Mouse (Mus musculus): ENCODE measurements around the gene Mageb18. TPM values are rescaled to one million over a fixed set of nuclear protein-coding genes. Genes with fewer than 3 reads are reported as not detected.
"Not testable (repeated sequence)": the region's sequence is repeated elsewhere in the genome, so short reads cannot be mapped to it uniquely, and the experiment has no call there.

Gene Mageb18
- not detected in 2 replicates for polyA plus RNA-seq (2016; fragmentation: Nextera tagmentation; extraction: Ambion mirVana)

GRCm38 (mm10) chrX:92599472-92599871, at the start of gene Mageb18:
Mageb18 (minus strand) TSS chrX:92599572.
- H3K9ac ChIP-seq, result no peak within 1 kb of the TSS
- H3K27ac ChIP-seq (ENCODE audit: poor library complexity, severe bottlenecking), result no peak within 1 kb of the TSS
- no peak within 1 kb of the TSS for H3K4me3 ChIP-seq
- H3K4me2 ChIP-seq, result no peak within 1 kb of the TSS
- WGBS, result 42% methylated on average over 1 of the region's 1 CpGs
- ATAC-seq (ENCODE audit: insufficient number of reproducible peaks, low FRiP score), result no peak
- H3K27me3 ChIP-seq (replicated peaks), result no peaks in the 10 kb centered on the region
- H3K36me3 ChIP-seq, result no peaks in the 10 kb centered on the region
- no peaks in the 10 kb centered on the region for H3K4me1 ChIP-seq (replicated peaks)
- no peaks in the 10 kb centered on the region for H3K9me3 ChIP-seq (replicated peaks)

- no peak for ATAC-seq (ENCODE audit: insufficient number of reproducible peaks, low FRiP score)
- Histone ChIP-seq H3K9me3 (replicated peaks) (0 out of 2 replicates have a peak, but pooled peaks cover 5% of the 10 kb centered on the region), H3K9ac (no peak overlapping the region), H3K4me1 (replicated peaks) (no peaks in the 10 kb centered on the region), H3K27me3 (replicated peaks) (no peaks in the 10 kb centered on the region), H3K4me3 (no peak overlapping the region), H3K27ac (ENCODE audit: poor library complexity, severe bottlenecking) (no peak overlapping the region), H3K4me2 (no peak overlapping the region), H3K36me3 (no peaks in the 10 kb centered on the region)
- WGBS, result 75% methylated on average over 3 of the region's 3 CpGs
Measured at GRCm38 (mm10) chrX:92612788-92613187, 13.4 kb upstream of the Mageb18 start.

DNA sequence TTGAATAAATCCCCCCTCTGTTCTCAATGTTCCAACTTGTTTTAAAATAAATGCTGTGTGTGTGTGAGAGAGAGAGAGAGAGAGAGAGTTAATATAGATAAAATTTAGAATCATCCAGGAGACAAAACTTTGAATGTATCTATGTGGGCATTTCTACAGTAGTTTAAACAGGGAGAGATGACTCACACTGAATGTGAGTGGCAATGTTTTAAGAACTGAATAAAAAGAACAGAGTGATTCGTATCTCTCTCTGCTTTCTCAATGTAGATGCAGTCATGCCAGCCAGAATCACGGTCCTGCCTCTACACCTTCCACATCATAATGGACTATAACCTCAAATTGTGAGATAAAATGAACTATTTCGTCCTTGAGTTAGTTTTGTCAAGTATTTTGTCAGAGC, 11.1 kb upstream of the Mageb18 start:
- Histone ChIP-seq H3K27me3 (replicated peaks) (no peaks in the 10 kb centered on the region), H3K4me2 (no peak overlapping the region), H3K9ac (no peak overlapping the region), H3K4me1 (replicated peaks) (no peaks in the 10 kb centered on the region), H3K9me3 (replicated peaks) (0 out of 2 replicates have a peak, but pooled peaks cover 5% of the 10 kb centered on the region), H3K27ac (ENCODE audit: poor library complexity, severe bottlenecking) (no peak overlapping the region), H3K4me3 (no peak overlapping the region), H3K36me3 (no peaks in the 10 kb centered on the region)
- ATAC-seq (ENCODE audit: insufficient number of reproducible peaks, low FRiP score), result no peak
- WGBS, result 69% methylated on average over 3 of the region's 3 CpGs

- ATAC-seq (ENCODE audit: insufficient number of reproducible peaks, low FRiP score), result no peak
- Histone ChIP-seq H3K9ac (no peak overlapping the region), H3K4me3 (no peak overlapping the region), H3K4me2 (no peak overlapping the region), H3K4me1 (replicated peaks) (no peaks in the 10 kb centered on the region), H3K9me3 (replicated peaks) (no peaks in the 10 kb centered on the region), H3K36me3 (no peaks in the 10 kb centered on the region), H3K27ac (ENCODE audit: poor library complexity, severe bottlenecking) (no peak overlapping the region), H3K27me3 (replicated peaks) (no peaks in the 10 kb centered on the region)
- WGBS, result 37% methylated on average over 4 of the region's 4 CpGs
Measured at GRCm38 (mm10) chrX:92597324-92597723, 2.0 kb downstream of the Mageb18 start.

DNA sequence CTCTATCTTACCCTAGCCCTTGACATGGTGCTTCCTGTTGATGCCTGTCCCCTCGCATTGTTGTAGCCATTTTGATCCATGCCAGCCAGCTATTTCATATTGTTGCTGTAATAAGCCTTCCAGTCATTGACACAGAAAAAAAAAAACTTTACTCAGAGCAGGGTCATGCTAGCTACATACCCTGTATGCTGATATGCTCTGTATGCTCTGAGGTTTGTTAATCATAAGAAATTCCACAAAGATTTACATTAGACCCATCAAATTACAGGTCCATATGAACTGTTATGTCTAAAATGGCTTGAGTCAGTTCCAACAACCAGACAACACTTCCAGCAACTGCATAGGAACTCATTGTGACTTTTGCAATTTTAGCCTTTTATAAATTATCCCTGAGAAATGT, 71.5 kb downstream of the Mageb18 start:
- Histone ChIP-seq H3K4me1 (replicated peaks) (no peaks in the 10 kb centered on the region), H3K36me3 (no peaks in the 10 kb centered on the region), H3K4me3 (no peak overlapping the region), H3K9me3 (replicated peaks) (no peaks in the 10 kb centered on the region), H3K9ac (no peak overlapping the region), H3K4me2 (no peak overlapping the region), H3K27ac (ENCODE audit: poor library complexity, severe bottlenecking) (no peak overlapping the region), H3K27me3 (replicated peaks) (no peaks in the 10 kb centered on the region)
- WGBS, result 70% methylated on average over 1 of the region's 1 CpGs
- no peak for ATAC-seq (ENCODE audit: insufficient number of reproducible peaks, low FRiP score)

GRCm38 (mm10) chrX:92498254-92498653, 101.1 kb downstream of the Mageb18 start:
- H3K4me1 ChIP-seq (replicated peaks), result no peaks in the 10 kb centered on the region
- WGBS, result 34% methylated on average over 1 of the region's 1 CpGs
- H3K4me2 ChIP-seq, result no peak overlapping the region
- no peaks in the 10 kb centered on the region for H3K9me3 ChIP-seq (replicated peaks)
- no peak overlapping the region for H3K27ac ChIP-seq (ENCODE audit: poor library complexity, severe bottlenecking)
- ATAC-seq (ENCODE audit: insufficient number of reproducible peaks, low FRiP score), result no peak
- H3K4me3 ChIP-seq, result no peak overlapping the region
- no peaks in the 10 kb centered on the region for H3K36me3 ChIP-seq
- H3K9ac ChIP-seq, result no peak overlapping the region
- H3K27me3 ChIP-seq (replicated peaks), result no peaks in the 10 kb centered on the region

DNA sequence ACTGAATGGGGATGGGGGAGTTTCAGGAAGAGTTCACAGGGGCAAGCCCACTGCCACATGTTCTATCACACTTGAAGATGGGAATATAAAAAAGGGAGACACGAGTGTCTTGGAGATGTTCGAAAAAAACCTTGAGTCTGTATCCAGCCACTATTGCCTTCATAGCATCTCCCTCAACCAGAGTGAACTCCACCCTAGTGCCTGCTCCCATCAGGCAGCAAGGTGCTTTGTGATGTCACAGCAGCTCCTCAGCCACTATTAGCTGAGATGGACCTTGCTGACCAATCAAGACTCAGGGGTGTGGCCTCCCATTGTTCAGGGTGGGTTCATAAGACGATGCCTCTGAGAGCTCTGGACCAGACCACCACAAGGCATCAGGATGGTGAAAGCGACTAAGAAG, 109.7 kb downstream of the Mageb18 start, which contains the start of gene Gm5941:
Gene Gm5941 (plus strand): TSS at position 301 of the 400 bp plus-strand sequence.
- ATAC-seq (ENCODE audit: insufficient number of reproducible peaks, low FRiP score); H3K4me3 ChIP-seq; H3K27ac ChIP-seq (ENCODE audit: poor library complexity, severe bottlenecking); H3K4me1 ChIP-seq (replicated peaks); H3K9me3 ChIP-seq (replicated peaks); H3K27me3 ChIP-seq (replicated peaks); H3K9ac ChIP-seq; H3K4me2 ChIP-seq; H3K36me3 ChIP-seq: not testable (repeated sequence)
- 67% methylated on average over 4 of the region's 4 CpGs for WGBS

DNA sequence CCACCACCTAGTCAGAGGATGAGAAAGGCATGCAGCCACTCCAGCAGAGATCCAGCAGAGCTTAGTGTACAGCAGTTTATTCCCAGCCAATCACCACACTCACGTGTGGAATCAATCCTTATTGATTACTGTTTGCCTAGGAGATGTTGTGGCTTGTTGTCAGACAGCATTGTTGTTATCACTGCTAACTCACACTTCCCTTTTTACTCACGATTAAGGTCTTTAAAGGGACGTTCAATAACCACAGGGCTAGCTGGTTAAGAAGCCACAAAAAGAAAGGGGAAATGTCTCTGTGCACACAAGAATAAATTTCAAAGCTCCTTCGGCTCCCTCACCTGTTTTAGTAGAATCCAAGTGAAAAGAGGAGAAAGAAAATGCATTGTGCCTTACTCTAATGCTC, 134.6 kb downstream of the Mageb18 start:
- Histone ChIP-seq H3K4me3 (no peak overlapping the region), H3K4me1 (replicated peaks) (no peaks in the 10 kb centered on the region), H3K4me2 (no peak overlapping the region), H3K27me3 (replicated peaks) (no peaks in the 10 kb centered on the region), H3K9ac (no peak overlapping the region), H3K27ac (ENCODE audit: poor library complexity, severe bottlenecking) (no peak overlapping the region), H3K36me3 (no peaks in the 10 kb centered on the region), H3K9me3 (replicated peaks) (no peaks in the 10 kb centered on the region)
- ATAC-seq (ENCODE audit: insufficient number of reproducible peaks, low FRiP score), result no peak
- WGBS, result 54% methylated on average over 4 of the region's 4 CpGs

DNA sequence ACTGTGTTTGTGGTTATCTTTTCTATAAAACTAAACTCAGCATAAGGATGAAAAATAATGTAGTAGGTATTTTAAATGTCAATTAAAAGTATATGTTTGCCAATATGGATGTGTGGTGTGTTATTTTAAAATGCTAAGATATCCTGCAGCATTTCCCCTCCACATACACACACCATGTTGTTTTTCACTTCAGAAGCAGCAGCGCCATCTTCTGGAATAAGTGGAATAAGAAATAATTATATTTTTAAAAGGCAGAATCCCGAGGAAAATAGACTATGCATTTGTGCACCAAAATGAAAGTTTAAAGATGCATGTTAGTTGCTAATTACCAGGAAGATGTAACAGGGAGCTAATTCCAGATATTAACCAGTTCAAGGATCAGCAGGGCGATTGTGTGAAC, 138.9 kb downstream of the Mageb18 start:
- Histone ChIP-seq H3K9ac (no peak overlapping the region), H3K27ac (ENCODE audit: poor library complexity, severe bottlenecking) (no peak overlapping the region), H3K27me3 (replicated peaks) (no peaks in the 10 kb centered on the region), H3K4me2 (no peak overlapping the region), H3K9me3 (replicated peaks) (0 out of 2 replicates have a peak, but pooled peaks cover 3% of the 10 kb centered on the region), H3K4me1 (replicated peaks) (no peaks in the 10 kb centered on the region), H3K36me3 (no peaks in the 10 kb centered on the region), H3K4me3 (no peak overlapping the region)
- ATAC-seq (ENCODE audit: insufficient number of reproducible peaks, low FRiP score), result no peak
- 28% methylated on average over 3 of the region's 3 CpGs for WGBS

DNA sequence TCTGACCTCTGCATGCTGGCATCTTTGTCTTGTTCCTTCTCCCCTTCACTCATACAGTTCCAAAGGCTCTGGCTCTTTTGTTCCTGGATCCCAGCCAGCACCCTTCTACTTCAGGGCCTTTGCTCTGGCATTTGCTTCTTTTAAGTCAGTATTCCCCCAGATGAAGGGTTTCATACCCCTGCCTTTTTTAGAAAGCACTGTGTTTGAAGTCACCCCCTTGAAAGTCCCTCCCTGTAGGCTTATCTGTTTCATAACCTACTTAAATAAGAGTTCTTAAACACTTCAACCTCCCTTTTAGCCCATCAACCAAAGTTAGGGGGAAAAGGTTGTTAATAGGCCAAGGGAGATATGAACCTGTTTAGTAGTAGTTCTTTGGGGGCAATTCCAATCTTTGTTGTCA, 212.0 kb downstream of the Mageb18 start:
- H3K9ac ChIP-seq, result no peak overlapping the region
- H3K27ac ChIP-seq (ENCODE audit: poor library complexity, severe bottlenecking), result no peak overlapping the region
- no peak overlapping the region for H3K4me2 ChIP-seq
- H3K36me3 ChIP-seq, result no peaks in the 10 kb centered on the region
- H3K4me3 ChIP-seq, result no peak overlapping the region
- ATAC-seq (ENCODE audit: insufficient number of reproducible peaks, low FRiP score), result no peak
- H3K27me3 ChIP-seq (replicated peaks), result no peaks in the 10 kb centered on the region
- H3K9me3 ChIP-seq (replicated peaks), result no peaks in the 10 kb centered on the region
- H3K4me1 ChIP-seq (replicated peaks), result no peaks in the 10 kb centered on the region

GRCm38 (mm10) chrX:92342924-92343323, 256.4 kb downstream of the Mageb18 start:
- Histone ChIP-seq H3K9me3 (replicated peaks) (no peaks in the 10 kb centered on the region), H3K4me2 (no peak overlapping the region), H3K9ac (no peak overlapping the region), H3K36me3 (no peaks in the 10 kb centered on the region), H3K27me3 (replicated peaks) (no peaks in the 10 kb centered on the region), H3K4me3 (no peak overlapping the region), H3K27ac (ENCODE audit: poor library complexity, severe bottlenecking) (no peak overlapping the region), H3K4me1 (replicated peaks) (no peaks in the 10 kb centered on the region)
- 17% methylated on average over 5 of the region's 5 CpGs for WGBS
- no peak for ATAC-seq (ENCODE audit: insufficient number of reproducible peaks, low FRiP score)

DNA sequence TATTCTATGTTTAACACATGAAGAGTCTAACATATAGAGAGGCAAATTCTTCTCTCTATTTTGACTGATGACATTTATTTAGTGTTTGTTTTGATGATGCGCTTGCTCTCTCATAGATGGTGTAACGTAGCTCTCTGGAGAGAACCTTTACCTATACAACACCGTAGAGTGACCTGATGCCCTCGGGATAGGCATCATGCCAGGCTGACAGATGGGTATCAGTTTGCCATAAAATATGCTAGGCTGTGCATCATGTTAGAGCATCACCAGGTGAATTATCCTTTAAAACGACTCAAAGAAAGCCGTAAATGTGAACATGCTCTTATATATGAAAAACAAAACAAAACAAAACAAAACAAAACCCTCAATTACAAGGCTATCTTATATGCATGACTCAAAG, 258.5 kb downstream of the Mageb18 start:
- no peaks in the 10 kb centered on the region for H3K4me1 ChIP-seq (replicated peaks)
- no peaks in the 10 kb centered on the region for H3K36me3 ChIP-seq
- H3K27me3 ChIP-seq (replicated peaks), result no peaks in the 10 kb centered on the region
- no peak for ATAC-seq (ENCODE audit: insufficient number of reproducible peaks, low FRiP score)
- H3K4me3 ChIP-seq, result no peak overlapping the region
- H3K27ac ChIP-seq (ENCODE audit: poor library complexity, severe bottlenecking), result no peak overlapping the region
- H3K4me2 ChIP-seq, result no peak overlapping the region
- WGBS, result 76% methylated on average over 6 of the region's 6 CpGs
- no peaks in the 10 kb centered on the region for H3K9me3 ChIP-seq (replicated peaks)
- no peak overlapping the region for H3K9ac ChIP-seq
